Mouse (Mus musculus): ENCODE measurements at regions not wholly inside any gene's neighbourhood (a gene's known extent, or its start where the extent isn't known, plus 50 kb on each side); places are given as distances from the start of the nearest gene placed in this dataset.
A peak's percentile ranks its signal among the peaks of the same experiment; 100 is the strongest.
"Not testable (repeated sequence)": the region's sequence is repeated elsewhere in the genome, so short reads cannot be mapped to it uniquely, and the experiment has no call there.

DNA sequence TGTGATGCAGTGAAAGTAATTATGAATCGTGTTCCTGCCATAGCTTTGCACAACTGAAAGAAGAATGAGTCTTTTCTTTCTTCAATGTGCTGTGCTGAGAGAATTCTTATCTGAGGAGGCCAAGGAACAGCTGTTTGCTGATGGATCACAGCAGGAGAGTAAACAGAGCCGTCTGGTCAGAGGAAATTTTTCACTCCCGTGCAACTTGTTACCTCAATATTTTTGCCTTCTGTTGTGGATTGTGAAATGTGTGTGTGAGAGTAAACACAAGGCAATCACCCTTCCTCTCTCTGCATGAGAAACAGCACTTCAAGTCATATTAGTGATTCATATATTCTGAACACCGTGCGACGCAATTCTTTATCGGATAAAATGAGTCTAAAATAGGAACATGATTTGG lies 171.9 kb downstream of the Epm2a start:
- DNase-seq (ENCODE audit: low spot score), result no peak

DNA sequence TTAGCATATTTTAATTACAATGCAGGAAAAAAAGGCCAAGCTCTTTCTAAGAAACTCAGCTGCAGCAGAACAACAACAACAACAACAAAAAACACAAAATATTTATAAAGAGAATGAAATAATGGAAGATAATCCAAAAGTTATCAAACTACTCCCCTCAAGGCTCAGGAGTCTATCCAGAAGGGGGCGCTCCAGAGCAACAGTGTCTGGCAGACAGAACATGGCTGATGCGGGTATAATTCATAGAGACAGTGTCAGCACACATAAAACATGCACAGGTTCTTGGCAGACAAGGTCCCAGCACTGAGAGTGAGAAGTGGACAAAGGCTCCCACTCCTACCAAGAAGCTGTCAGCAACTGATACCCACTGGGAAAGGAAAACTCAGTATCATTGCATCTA lies 173.9 kb downstream of the Epm2a start:
- DNase-seq (ENCODE audit: low spot score), result no peak

- no peak for DNase-seq (ENCODE audit: low spot score)
Measured at GRCm38 (mm10) chr10:11531343-11531742, 188.1 kb downstream of the Epm2a start.

DNA sequence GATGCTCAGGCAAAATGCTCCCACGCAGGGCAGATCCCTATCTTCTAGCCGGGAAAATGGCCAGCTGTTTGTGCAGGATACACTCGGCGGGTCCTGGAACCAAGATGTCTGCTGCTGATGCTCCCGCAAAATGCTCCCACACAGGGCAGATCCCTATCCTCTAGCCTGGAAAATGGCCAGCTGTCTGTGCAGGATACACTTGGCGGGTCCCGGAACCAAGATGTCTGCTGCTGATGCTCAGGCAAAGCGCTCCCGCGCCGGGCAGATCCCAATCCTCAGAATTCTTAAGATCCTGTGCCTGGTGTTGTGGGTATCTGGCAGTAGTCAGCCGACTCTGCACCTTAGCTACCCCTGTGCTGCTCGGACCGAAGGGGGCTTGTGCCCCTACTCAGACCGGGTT lies 212.2 kb downstream of the Epm2a start:
- DNase-seq (ENCODE audit: low spot score), result not testable (repeated sequence)

GRCm38 (mm10) chr10:11570523-11571055 lies 227.4 kb downstream of the Epm2a start:
- DNase-seq (ENCODE audit: low spot score), result peak; percentile 24

- DNase-seq (ENCODE audit: low spot score), result no peak
Measured at GRCm38 (mm10) chr10:11608451-11608850, 265.2 kb downstream of the Epm2a start.

DNA sequence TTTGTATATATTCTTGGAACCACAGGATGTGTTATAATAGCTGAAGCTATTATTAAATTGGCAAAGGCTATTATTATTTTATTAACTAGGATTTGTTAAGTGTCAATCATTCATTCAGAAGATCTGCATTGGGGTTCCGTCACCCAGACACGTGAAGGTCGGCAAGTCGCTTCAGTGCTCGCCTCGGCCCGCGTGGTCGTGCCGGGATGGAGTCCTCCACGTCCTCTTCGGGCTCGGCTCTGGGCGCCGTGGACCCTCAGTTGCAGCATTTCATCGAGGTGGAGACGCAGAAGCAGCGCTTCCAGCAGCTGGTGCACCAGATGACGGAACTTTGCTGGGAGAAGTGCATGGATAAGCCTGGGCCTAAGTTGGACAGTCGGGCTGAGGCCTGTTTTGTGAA lies 265.9 kb downstream of the Epm2a start:
- DNase-seq (ENCODE audit: low spot score), result not testable (repeated sequence)

DNA sequence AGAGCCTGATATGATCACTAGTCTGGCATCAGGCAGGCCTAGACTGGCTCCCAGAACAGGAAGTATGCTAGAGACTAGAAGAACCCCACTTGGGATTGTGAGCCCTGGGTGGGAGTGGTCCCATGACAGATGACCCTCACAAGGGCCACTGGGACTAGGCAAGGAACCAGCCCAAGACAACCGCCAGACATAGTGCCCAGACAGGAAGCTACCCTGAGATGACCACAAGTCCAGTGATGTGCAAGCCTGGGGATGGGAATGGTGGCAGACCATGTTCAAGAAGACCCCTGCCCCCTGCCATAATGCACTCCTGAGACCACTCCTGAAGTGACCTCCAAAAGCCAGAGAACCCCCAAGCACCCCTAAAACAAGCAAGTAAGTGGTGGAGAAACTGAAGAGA lies 304.9 kb downstream of the Epm2a start:
- no peak for DNase-seq (ENCODE audit: low spot score)

DNA sequence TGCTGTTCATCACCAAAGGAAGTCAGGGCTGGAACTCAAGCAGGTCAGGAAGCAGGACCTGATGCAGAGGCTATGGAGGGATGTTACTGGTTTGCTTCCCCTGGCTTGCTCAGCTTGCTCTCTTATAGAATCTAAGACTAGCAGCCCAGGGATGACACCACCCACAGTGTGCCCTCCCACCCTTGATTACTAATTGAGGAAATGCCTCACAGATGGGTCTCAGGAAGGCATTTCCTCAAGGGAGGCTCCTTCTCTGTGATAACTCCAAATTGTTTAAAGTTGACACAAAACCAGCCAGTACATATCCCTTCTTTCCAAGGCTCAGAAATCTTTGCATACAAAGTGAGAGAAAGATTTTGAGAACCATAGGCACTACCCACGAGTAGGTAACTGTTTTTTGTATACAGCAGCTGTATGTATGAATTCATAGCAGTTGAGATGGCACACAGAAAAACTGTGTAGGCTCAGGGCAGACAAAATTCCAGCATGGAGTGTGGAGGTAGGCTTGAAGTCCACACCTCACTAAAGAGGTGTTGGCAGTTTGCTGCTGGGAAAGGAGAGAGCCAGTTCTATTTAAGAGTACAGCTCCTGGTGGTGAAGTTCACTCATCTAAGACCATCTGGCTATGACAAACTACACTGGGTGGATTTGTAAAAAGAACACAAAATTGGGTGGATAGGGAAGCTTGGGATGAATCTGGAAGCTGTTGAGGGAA lies 317.0 kb downstream of the Epm2a start:
- DNase-seq (ENCODE audit: low spot score), result no peak

GRCm38 (mm10) chr10:11661660-11662250 lies 318.6 kb downstream of the Epm2a start:
- DNase-seq (ENCODE audit: low spot score), result no peak

- DNase-seq (ENCODE audit: low spot score), result no peak
Measured at GRCm38 (mm10) chr10:11709742-11710141, 366.5 kb downstream of the Epm2a start.

GRCm38 (mm10) chr10:11724775-11725174 lies 381.6 kb downstream of the Epm2a start:
- no peak for DNase-seq (ENCODE audit: low spot score)

GRCm38 (mm10) chr10:11729536-11729935 lies 386.3 kb downstream of the Epm2a start:
- DNase-seq (ENCODE audit: low spot score), result no peak

- DNase-seq (ENCODE audit: low spot score), result no peak
Measured at GRCm38 (mm10) chr10:11739574-11740368, 396.6 kb downstream of the Epm2a start.

DNA sequence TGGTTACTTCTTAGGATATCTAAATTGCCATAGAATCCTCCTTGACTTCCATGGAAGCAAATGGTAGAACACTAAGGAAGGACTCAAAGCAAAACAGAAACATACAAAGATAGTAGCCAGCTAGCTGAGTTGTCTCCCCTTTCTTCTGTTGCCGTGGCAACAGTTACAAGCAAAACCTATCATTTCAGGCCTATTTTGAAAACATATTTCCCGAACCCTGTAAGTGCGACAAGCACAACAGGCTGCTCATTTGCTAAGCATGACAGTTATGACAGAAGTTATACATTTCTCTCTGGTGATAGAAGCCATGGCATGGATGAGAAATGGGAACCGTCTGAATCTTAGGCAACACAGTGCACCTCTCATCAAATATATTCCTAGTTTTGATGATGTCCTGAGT lies 402.4 kb downstream of the Epm2a start:
- no peak for DNase-seq (ENCODE audit: low spot score)

GRCm38 (mm10) chr10:11746959-11747358 lies 403.8 kb downstream of the Epm2a start:
- no peak for DNase-seq (ENCODE audit: low spot score)

- DNase-seq (ENCODE audit: low spot score), result no peak
Measured at GRCm38 (mm10) chr10:11755105-11755730, 412.0 kb downstream of the Epm2a start.

GRCm38 (mm10) chr10:11777894-11778293 lies 434.7 kb downstream of the Epm2a start:
- DNase-seq (ENCODE audit: low spot score), result no peak

- no peak for DNase-seq (ENCODE audit: low spot score)
Measured at GRCm38 (mm10) chr10:11780302-11780701, 437.1 kb downstream of the Epm2a start.

- DNase-seq (ENCODE audit: low spot score), result no peak
Measured at GRCm38 (mm10) chr10:11787240-11787639, 444.0 kb downstream of the Epm2a start.

DNA sequence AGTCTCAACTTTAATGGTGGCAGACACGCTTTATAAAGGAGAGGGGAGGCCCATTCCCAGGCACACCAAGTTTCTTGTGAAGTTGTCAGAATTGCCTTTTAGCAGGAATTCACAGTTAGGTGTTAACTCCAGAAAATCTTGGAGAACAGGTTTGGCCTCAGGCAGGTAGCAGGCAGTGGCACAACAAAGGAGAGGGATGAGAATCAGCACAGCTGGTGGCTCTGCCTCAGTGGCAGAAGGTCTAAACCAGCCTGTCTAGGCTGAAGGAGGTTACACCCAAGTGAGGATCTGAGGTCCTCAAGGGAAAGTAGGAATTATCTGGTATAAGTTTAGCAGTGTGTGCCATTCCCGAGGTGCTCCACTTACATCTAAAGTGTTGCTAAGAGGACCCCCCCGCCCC lies 456.3 kb downstream of the Epm2a start:
- no peak for DNase-seq (ENCODE audit: low spot score)
